Mouse (Mus musculus): Measurements from ENCODE around the gene Elmo3. TPM values are rescaled to one million over a fixed set of nuclear protein-coding genes. Genes with fewer than 3 reads are reported as not detected.

The Elmo3 gene
- total and polyA plus RNA-seq, 2 experiments from 2014 or later: 0.71 to 0.81 TPM

GRCm38 (mm10) chr8:105355179-105356024, 50.0 kb downstream of the Elmo3 start:
- no peak overlapping the region for H3K4me2 ChIP-seq (ENCODE audit: low read depth, low read length, poor library complexity, severe bottlenecking)
- DNase-seq (ENCODE audit: low spot score) (no peak), ATAC-seq (ENCODE audit: low FRiP score) (no peak)
- H3K4me1 ChIP-seq (ENCODE audit: insufficient read depth, low read length): peaks cover 4% of the 10 kb centered on the region; the same call in 1 of the 2 replicates
- no peak for TF ChIP-seq CTCF (IDR thresholded peaks at IDR 0.05)
- peaks cover 33% of the 10 kb centered on the region for H3K36me3 ChIP-seq (ENCODE audit: insufficient read depth, low read length)
- H3K27ac ChIP-seq (ENCODE audit: low read depth, low read length): no peak overlapping the region
- WGBS: 50% methylated on average over 26 of the region's 26 CpGs
- no peaks in the 10 kb centered on the region for H3K9me3 ChIP-seq (ENCODE audit: low read length)
- 0 out of 2 replicates have a peak overlapping the region, but pooled peaks have one; percentile 19 for H3K9ac ChIP-seq (replicated peaks; ENCODE audit: low read length, poor library complexity, severe bottlenecking)
- H3K4me3 ChIP-seq (ENCODE audit: low read depth, low read length): no peak overlapping the region
- no peaks in the 10 kb centered on the region for H3K27me3 ChIP-seq (ENCODE audit: insufficient read depth, low read length)

- Histone ChIP-seq H3K4me1 (ENCODE audit: insufficient read depth, low read length) (no peaks in the 10 kb centered on the region), H3K4me2 (ENCODE audit: low read depth, low read length, poor library complexity, severe bottlenecking) (no peak overlapping the region), H3K4me3 (ENCODE audit: low read depth, low read length) (no peak overlapping the region), H3K9me3 (ENCODE audit: low read length) (no peaks in the 10 kb centered on the region), H3K27me3 (ENCODE audit: insufficient read depth, low read length) (no peaks in the 10 kb centered on the region), H3K36me3 (ENCODE audit: insufficient read depth, low read length) (peaks cover 33% of the 10 kb centered on the region), H3K9ac (replicated peaks; ENCODE audit: low read length, poor library complexity, severe bottlenecking) (no peak overlapping the region), H3K27ac (ENCODE audit: low read depth, low read length) (no peak overlapping the region)
- DNase-seq (ENCODE audit: low spot score) (no peak), ATAC-seq (ENCODE audit: low FRiP score) (no peak)
- 88% methylated on average over 14 of the region's 14 CpGs for WGBS
- no peak for TF ChIP-seq CTCF (IDR thresholded peaks at IDR 0.05)
These were observed 51.3 kb downstream of the Elmo3 start for GRCm38 (mm10) chr8:105356681-105357080.

- Histone ChIP-seq H3K36me3 (ENCODE audit: insufficient read depth, low read length) (peaks cover 44% of the 10 kb centered on the region), H3K27ac (ENCODE audit: low read depth, low read length) (no peak overlapping the region; the same call in 1 of the 2 replicates), H3K27me3 (ENCODE audit: insufficient read depth, low read length) (no peaks in the 10 kb centered on the region), H3K4me2 (ENCODE audit: low read depth, low read length, poor library complexity, severe bottlenecking) (no peak overlapping the region), H3K4me3 (ENCODE audit: low read depth, low read length) (no peak overlapping the region), H3K9ac (replicated peaks; ENCODE audit: low read length, poor library complexity, severe bottlenecking) (no peak overlapping the region), H3K9me3 (ENCODE audit: low read length) (no peaks in the 10 kb centered on the region), H3K4me1 (ENCODE audit: insufficient read depth, low read length) (no peaks in the 10 kb centered on the region)
- WGBS: 77% methylated on average over 15 of the region's 15 CpGs
- DNase-seq (ENCODE audit: low spot score): no peak
- TF ChIP-seq CTCF (IDR thresholded peaks at IDR 0.05): no peak
- ATAC-seq (ENCODE audit: low FRiP score): no peak; the same call in 1 of the 2 replicates
These were observed 53.8 kb downstream of the Elmo3 start for GRCm38 (mm10) chr8:105359208-105359607.

- Histone ChIP-seq H3K4me1 (ENCODE audit: insufficient read depth, low read length) (no peaks in the 10 kb centered on the region), H3K27me3 (ENCODE audit: insufficient read depth, low read length) (no peaks in the 10 kb centered on the region), H3K9me3 (ENCODE audit: low read length) (no peaks in the 10 kb centered on the region), H3K4me3 (ENCODE audit: low read depth, low read length) (no peak overlapping the region), H3K36me3 (ENCODE audit: insufficient read depth, low read length) (peaks cover 48% of the 10 kb centered on the region), H3K9ac (replicated peaks; ENCODE audit: low read length, poor library complexity, severe bottlenecking) (no peak overlapping the region), H3K27ac (ENCODE audit: low read depth, low read length) (no peak overlapping the region; the same call in 1 of the 2 replicates), H3K4me2 (ENCODE audit: low read depth, low read length, poor library complexity, severe bottlenecking) (no peak overlapping the region)
- peak; percentile 79 for DNase-seq (ENCODE audit: low spot score)
- ATAC-seq (ENCODE audit: low FRiP score): no peak
- 46% methylated on average over 4 of the region's 4 CpGs for WGBS
- peak; percentile 73 for TF ChIP-seq CTCF (IDR thresholded peaks at IDR 0.05)
These were observed 54.2 kb downstream of the Elmo3 start for GRCm38 (mm10) chr8:105359646-105360045.

MicroRNAs within 50 kb of the gene (microRNA counts, 519-probe panel; counts per million panel counts)
- microRNA mmu-miR-328: 3,684 counts per million, percentile 78 among the panel's probes with 10 or more counts

Small RNAs within 50 kb of the gene (microRNA-seq; reads per million reads assigned to microRNA genes)
- gene Gm27320 (ENCODE audit: borderline number of aligned reads) (not detected), gene Mir328 (ENCODE audit: borderline number of aligned reads) (514 reads per million, percentile 65 among the genes with 10 or more reads in this experiment)

Other genes with a start within 250 kb of the Elmo3 start
- not detected in 2 replicates for gene Ces3b, start 221.8 kb upstream of the Elmo3 start, total RNA-seq (2014; rRNA removed)
- not detected in 2 replicates for gene Ces3b, start 221.8 kb upstream of the Elmo3 start, polyA plus RNA-seq (2015; fragmentation: Nextera tagmentation; extraction: Ambion mirVana)
- not detected in 2 replicates for gene Ces4a, start 173.8 kb upstream of the Elmo3 start, total RNA-seq (2014; rRNA removed)
- gene Ces4a, start 173.8 kb upstream of the Elmo3 start, polyA plus RNA-seq (2015; fragmentation: Nextera tagmentation; extraction: Ambion mirVana): 0.06 TPM in 1 of 2 replicates, not detected in the other
- 43.9 and 46.1 TPM in 2 replicates for gene Cbfb, start 134.9 kb upstream of the Elmo3 start, total RNA-seq (2014; rRNA removed)
- gene Cbfb, start 134.9 kb upstream of the Elmo3 start, polyA plus RNA-seq (2015; fragmentation: Nextera tagmentation; extraction: Ambion mirVana): 16.2 and 17.5 TPM in 2 replicates
- gene D230025D16Rik, start 80.5 kb upstream of the Elmo3 start, total RNA-seq (2014; rRNA removed): 33.6 and 36.7 TPM in 2 replicates
- 24.6 and 28.3 TPM in 2 replicates for gene D230025D16Rik, start 80.5 kb upstream of the Elmo3 start, polyA plus RNA-seq (2015; fragmentation: Nextera tagmentation; extraction: Ambion mirVana)
- 14.2 and 17.5 TPM in 2 replicates for gene B3gnt9, start 50.4 kb upstream of the Elmo3 start, total RNA-seq (2014; rRNA removed)
- gene B3gnt9, start 50.4 kb upstream of the Elmo3 start, polyA plus RNA-seq (2015; fragmentation: Nextera tagmentation; extraction: Ambion mirVana): 9.5 and 11.5 TPM in 2 replicates
- 7.5 and 8.3 TPM in 2 replicates for gene Tradd, start 41.0 kb upstream of the Elmo3 start, total RNA-seq (2014; rRNA removed)
- gene Tradd, start 41.0 kb upstream of the Elmo3 start, polyA plus RNA-seq (2015; fragmentation: Nextera tagmentation; extraction: Ambion mirVana): 7.4 and 8.0 TPM in 2 replicates
- gene Fbxl8, start 41.0 kb upstream of the Elmo3 start, total RNA-seq (2014; rRNA removed): 0.52 and 0.77 TPM in 2 replicates
- 0.83 and 0.85 TPM in 2 replicates for gene Fbxl8, start 41.0 kb upstream of the Elmo3 start, polyA plus RNA-seq (2015; fragmentation: Nextera tagmentation; extraction: Ambion mirVana)
- 0.33 TPM in 1 of 2 replicates, not detected in the other for gene Hsf4, start 35.8 kb upstream of the Elmo3 start, total RNA-seq (2014; rRNA removed)
- gene Hsf4, start 35.8 kb upstream of the Elmo3 start, polyA plus RNA-seq (2015; fragmentation: Nextera tagmentation; extraction: Ambion mirVana): 0.43 and 0.59 TPM in 2 replicates
- gene Nol3, start 29.5 kb upstream of the Elmo3 start, total RNA-seq (2014; rRNA removed): 2.0 and 2.3 TPM in 2 replicates
- 6.5 and 8.1 TPM in 2 replicates for gene Nol3, start 29.5 kb upstream of the Elmo3 start, polyA plus RNA-seq (2015; fragmentation: Nextera tagmentation; extraction: Ambion mirVana)
- 63.6 and 79.2 TPM in 2 replicates for gene 4931428F04Rik, start 15.7 kb upstream of the Elmo3 start, total RNA-seq (2014; rRNA removed)
- gene 4931428F04Rik, start 15.7 kb upstream of the Elmo3 start, polyA plus RNA-seq (2015; fragmentation: Nextera tagmentation; extraction: Ambion mirVana): 131 and 132 TPM in 2 replicates
- gene Exoc3l, start 9.5 kb upstream of the Elmo3 start, total RNA-seq (2014; rRNA removed): 2.0 and 5.1 TPM in 2 replicates
- gene Exoc3l, start 9.5 kb upstream of the Elmo3 start, polyA plus RNA-seq (2015; fragmentation: Nextera tagmentation; extraction: Ambion mirVana): 6.8 and 6.9 TPM in 2 replicates
- gene E2f4, start 7.9 kb upstream of the Elmo3 start, total RNA-seq (2014; rRNA removed): 28.2 and 35.7 TPM in 2 replicates
- gene E2f4, start 7.9 kb upstream of the Elmo3 start, polyA plus RNA-seq (2015; fragmentation: Nextera tagmentation; extraction: Ambion mirVana): 29.1 and 29.3 TPM in 2 replicates
- 2.5 and 4.5 TPM in 2 replicates for gene Lrrc29, start 20.7 kb downstream of the Elmo3 start, total RNA-seq (2014; rRNA removed)
- 2.1 and 2.4 TPM in 2 replicates for gene Lrrc29, start 20.7 kb downstream of the Elmo3 start, polyA plus RNA-seq (2015; fragmentation: Nextera tagmentation; extraction: Ambion mirVana)
- gene Tmem208, start 20.8 kb downstream of the Elmo3 start, total RNA-seq (2014; rRNA removed): 81.3 and 88.4 TPM in 2 replicates
- gene Tmem208, start 20.8 kb downstream of the Elmo3 start, polyA plus RNA-seq (2015; fragmentation: Nextera tagmentation; extraction: Ambion mirVana): 129 and 152 TPM in 2 replicates
- gene Fhod1, start 42.4 kb downstream of the Elmo3 start, total RNA-seq (2014; rRNA removed): 3.8 and 4.4 TPM in 2 replicates
- gene Fhod1, start 42.4 kb downstream of the Elmo3 start, polyA plus RNA-seq (2015; fragmentation: Nextera tagmentation; extraction: Ambion mirVana): 0.48 and 0.56 TPM in 2 replicates
- 28.3 and 28.4 TPM in 2 replicates for gene Slc9a5, start 43.2 kb downstream of the Elmo3 start, total RNA-seq (2014; rRNA removed)
- 12.8 and 14.4 TPM in 2 replicates for gene Slc9a5, start 43.2 kb downstream of the Elmo3 start, polyA plus RNA-seq (2015; fragmentation: Nextera tagmentation; extraction: Ambion mirVana)
- 6.3 and 8.7 TPM in 2 replicates for gene Plekhg4, start 67.7 kb downstream of the Elmo3 start, total RNA-seq (2014; rRNA removed)
- 1.7 and 2.5 TPM in 2 replicates for gene Plekhg4, start 67.7 kb downstream of the Elmo3 start, polyA plus RNA-seq (2015; fragmentation: Nextera tagmentation; extraction: Ambion mirVana)
- 0.09 and 0.16 TPM in 2 replicates for gene Kctd19, start 107.9 kb downstream of the Elmo3 start, total RNA-seq (2014; rRNA removed)
- gene Kctd19, start 107.9 kb downstream of the Elmo3 start, polyA plus RNA-seq (2015; fragmentation: Nextera tagmentation; extraction: Ambion mirVana): 0.27 TPM in 2 replicates
- gene Lrrc36, start 108.0 kb downstream of the Elmo3 start, total RNA-seq (2014; rRNA removed): 0.28 and 0.93 TPM in 2 replicates
- 0.86 and 0.99 TPM in 2 replicates for gene Lrrc36, start 108.0 kb downstream of the Elmo3 start, polyA plus RNA-seq (2015; fragmentation: Nextera tagmentation; extraction: Ambion mirVana)
- gene Tppp3, start 165.9 kb downstream of the Elmo3 start, total RNA-seq (2014; rRNA removed): 75.0 and 82.8 TPM in 2 replicates
- gene Tppp3, start 165.9 kb downstream of the Elmo3 start, polyA plus RNA-seq (2015; fragmentation: Nextera tagmentation; extraction: Ambion mirVana): 159 and 164 TPM in 2 replicates
- gene Zdhhc1, start 191.3 kb downstream of the Elmo3 start, total RNA-seq (2014; rRNA removed): 32.9 and 47.2 TPM in 2 replicates
- gene Zdhhc1, start 191.3 kb downstream of the Elmo3 start, polyA plus RNA-seq (2015; fragmentation: Nextera tagmentation; extraction: Ambion mirVana): 27.3 and 27.9 TPM in 2 replicates
- 0.57 and 0.88 TPM in 2 replicates for gene Hsd11b2, start 213.2 kb downstream of the Elmo3 start, total RNA-seq (2014; rRNA removed)
- gene Hsd11b2, start 213.2 kb downstream of the Elmo3 start, polyA plus RNA-seq (2015; fragmentation: Nextera tagmentation; extraction: Ambion mirVana): 1.3 and 1.9 TPM in 2 replicates